8 mouse cellular contexts compared by ENCODE assay signal in genomic region chr8:46741281-46741791, GRCm38 (mm10). TPM values are rescaled to one million over a fixed set of nuclear protein-coding genes. Genes with fewer than 3 reads are reported as not detected.
DNase-seq lines count a peak whose midpoint lies in the region; ATAC-seq lines count a peak whose summit lies in the region.

No protein-coding gene starts in this region.

- peak overlapping the region; percentile 96 for H3K4me3 ChIP-seq in intestine, embryonic 15.5 days (replicated peaks)
- peak overlapping the region; percentile 95 for H3K4me3 ChIP-seq in limb, embryonic 10.5 days
- peak overlapping the region; percentile 93 for H3K4me3 ChIP-seq in midbrain, embryonic 10.5 days

- peak; percentile 54 for DNase-seq in urinary bladder, postnatal 14 days (ENCODE audit: low spot score)
- no peak for DNase-seq in urinary bladder, adult 2 months (ENCODE audit: low spot score)
- DNase-seq in embryo, embryonic 11 days, result peak; percentile 67
- peak; percentile 41 for DNase-seq in gastrocnemius, postnatal 10 days
- no peak for DNase-seq in limb, embryonic 10.5 days (ENCODE audit: low spot score)
- no peak for DNase-seq in midbrain, embryonic 10.5 days (ENCODE audit: low spot score)
- DNase-seq in spleen, postnatal 10 days (ENCODE audit: low spot score in 2 of 2), result peak; percentile 62 to 82

- peak overlapping the region; percentile 95 for H3K27ac ChIP-seq in intestine, embryonic 15.5 days
- H3K27ac ChIP-seq in limb, embryonic 10.5 days, result peak overlapping the region; percentile 99
- H3K27ac ChIP-seq in midbrain, embryonic 10.5 days (replicated peaks), result peak overlapping the region; percentile 98

- no peaks in the 10 kb centered on the region for H3K9me3 ChIP-seq in intestine, embryonic 15.5 days
- H3K9me3 ChIP-seq in limb, embryonic 10.5 days (replicated peaks), result no peaks in the 10 kb centered on the region
- peaks cover 6% of the 10 kb centered on the region; the same call in 1 of the 2 replicates for H3K9me3 ChIP-seq in midbrain, embryonic 10.5 days (replicated peaks)

- no peaks in the 10 kb centered on the region for H3K36me3 ChIP-seq in intestine, embryonic 15.5 days
- no peaks in the 10 kb centered on the region; the same call in 1 of the 2 replicates for H3K36me3 ChIP-seq in limb, embryonic 10.5 days
- 0 out of 2 replicates have a peak, but pooled peaks cover 4% of the 10 kb centered on the region for H3K36me3 ChIP-seq in midbrain, embryonic 10.5 days

- H3K27me3 ChIP-seq in intestine, embryonic 15.5 days (replicated peaks), result no peaks in the 10 kb centered on the region
- H3K27me3 ChIP-seq in limb, embryonic 10.5 days (ENCODE audit: low read depth, poor library complexity, severe bottlenecking), result no peaks in the 10 kb centered on the region
- H3K27me3 ChIP-seq in midbrain, embryonic 10.5 days (ENCODE audit: low read depth, poor library complexity, severe bottlenecking), result peaks cover 11% of the 10 kb centered on the region; the same call in 1 of the 2 replicates

- peak overlapping the region; percentile 97 for H3K9ac ChIP-seq in intestine, embryonic 15.5 days

- H3K4me2 ChIP-seq in intestine, embryonic 15.5 days (replicated peaks), result peak overlapping the region; percentile 75

- H3K4me1 ChIP-seq in intestine, embryonic 15.5 days (replicated peaks), result peaks cover 22% of the 10 kb centered on the region
- peaks cover 22% of the 10 kb centered on the region for H3K4me1 ChIP-seq in limb, embryonic 10.5 days
- peaks cover 24% of the 10 kb centered on the region for H3K4me1 ChIP-seq in midbrain, embryonic 10.5 days

- peak; percentile 14; the same call in 1 of the 2 replicates for ATAC-seq in intestine, embryonic 15.5 days

- WGBS in intestine, embryonic 15.5 days, result under 1% methylated on average over 28 of the region's 28 CpGs
- 1% methylated on average over 28 of the region's 28 CpGs for WGBS in limb, embryonic 10.5 days
- WGBS in midbrain, embryonic 10.5 days, result under 1% methylated on average over 28 of the region's 28 CpGs

RNA-seq across cellular contexts. Expression of gene Irf2, which starts 1.8 kb away (rescaled TPM):
- polyA plus RNA-seq in urinary bladder, adult 2 months (2012; rRNA removed), result 15.0 and 32.4 TPM in 2 replicates
- total RNA-seq in gastrocnemius, postnatal 10 days (2021), result 10 to 100 TPM; 25.2 to 44.4 TPM
- polyA plus RNA-seq in intestine, embryonic 15.5 days (2015; fragmentation: Nextera tagmentation; extraction: Ambion mirVana), result 26.6 and 34.7 TPM in 2 replicates
- polyA plus RNA-seq in limb, embryonic 10.5 days (2016; fragmentation: Nextera tagmentation; extraction: Ambion mirVana), result 7.7 and 8.1 TPM in 2 replicates
- polyA plus RNA-seq in midbrain, embryonic 10.5 days (2016; fragmentation: Nextera tagmentation; extraction: Ambion mirVana), result 7.4 and 8.6 TPM in 2 replicates

Comparison
In these comparisons a context has a peak if more than half of its experiments do, and no peak if none do; other contexts are left out.
1. DNase-seq: peak in urinary bladder, postnatal 14 days (single experiment), embryo, embryonic 11 days (single experiment), gastrocnemius, postnatal 10 days (single experiment) and spleen, postnatal 10 days (2 of 2); none in urinary bladder, adult 2 months (single experiment), limb, embryonic 10.5 days (single experiment) and midbrain, embryonic 10.5 days (single experiment).
2. Peak in every context shown above with its lines, with median percentiles within 50 percentile points of each other: H3K27ac ChIP-seq and H3K4me3 ChIP-seq.